Mouse (Mus musculus): ENCODE data around the gene Cdk9. TPM values are rescaled to one million over a fixed set of nuclear protein-coding genes. Genes with fewer than 3 reads are reported as not detected.

Cdk9 gene
- polyA plus RNA-seq (2021) = 93.3 TPM

DNA sequence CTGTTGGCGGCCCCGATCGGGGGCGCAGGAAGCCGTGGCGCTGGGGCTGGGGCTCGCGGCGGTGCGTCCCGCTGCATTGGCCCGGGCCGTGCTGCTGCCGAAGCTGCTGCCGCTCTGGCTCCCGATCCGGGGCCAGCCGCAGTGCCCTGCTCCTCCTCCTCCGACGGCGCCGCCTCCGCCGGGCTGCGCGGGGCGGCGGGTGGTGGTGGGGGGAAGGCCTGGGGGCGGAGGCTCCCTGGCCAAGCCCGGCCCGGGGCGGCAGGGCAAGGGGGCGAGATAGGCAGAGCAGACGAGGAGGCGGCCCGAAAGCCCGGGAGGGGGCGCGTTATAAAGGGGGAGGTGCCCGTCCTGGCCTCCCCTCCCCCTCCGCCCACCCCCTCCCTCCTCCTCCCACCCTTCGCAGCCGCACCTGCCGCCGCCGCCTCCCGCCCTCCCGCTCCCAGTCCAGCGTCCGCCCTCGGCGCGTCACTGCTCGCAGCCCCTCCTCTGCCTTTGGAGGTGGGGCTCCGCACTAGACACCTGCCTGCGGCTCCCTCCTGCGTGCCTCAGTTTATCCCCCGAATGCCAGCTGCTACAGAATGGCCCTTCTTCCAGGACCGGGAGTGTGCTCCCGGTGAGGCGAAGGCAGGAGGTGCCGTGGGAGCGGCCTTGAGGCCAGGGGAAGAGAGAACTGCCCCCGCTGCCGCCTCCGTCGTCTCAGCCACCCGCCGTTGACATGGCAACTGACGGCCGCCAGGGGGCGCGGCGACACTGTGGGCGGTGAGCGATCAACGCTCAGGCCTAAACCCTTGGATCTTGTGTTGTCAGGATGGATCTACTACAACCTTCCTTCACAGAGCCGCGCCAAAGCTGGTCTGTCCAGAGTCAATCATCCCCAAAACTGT is at the start of gene Cdk9:
Cdk9 (minus strand) TSS at position 143 of the 884 bp plus-strand sequence.
- ChIA-PET CTCF (interaction anchor here (0.8 to 1.9 kb wide), 7 partner anchors 24 to 225 kb away, joined by 3 to 14 read pairs (median 4); partner anchors contain the start of gene Tor2a), POLR2A (interaction anchor here (0.6 to 2.8 kb wide), 4 partner anchors 37 to 103 kb away, joined by 4 to 15 read pairs (median 4); partner anchors contain the start of gene Tor2a)
- DNase-seq (ENCODE audit: low read depth, low spot score) (no peak), ATAC-seq (peak; percentile 70)
- no peak for TF ChIP-seq CTCF (IDR thresholded peaks at IDR 0.05)
- in situ Hi-C loops (cut with MboI; ENCODE audit: low pct_unique_long_range_greater_than_20kb) = loop anchor here (5.0 kb wide), 2 partner anchors 44 to 139 kb away; partner anchors contain the start of gene Tor2a
- no peaks in the 10 kb centered on the region for H3K27me3 ChIP-seq

DNA sequence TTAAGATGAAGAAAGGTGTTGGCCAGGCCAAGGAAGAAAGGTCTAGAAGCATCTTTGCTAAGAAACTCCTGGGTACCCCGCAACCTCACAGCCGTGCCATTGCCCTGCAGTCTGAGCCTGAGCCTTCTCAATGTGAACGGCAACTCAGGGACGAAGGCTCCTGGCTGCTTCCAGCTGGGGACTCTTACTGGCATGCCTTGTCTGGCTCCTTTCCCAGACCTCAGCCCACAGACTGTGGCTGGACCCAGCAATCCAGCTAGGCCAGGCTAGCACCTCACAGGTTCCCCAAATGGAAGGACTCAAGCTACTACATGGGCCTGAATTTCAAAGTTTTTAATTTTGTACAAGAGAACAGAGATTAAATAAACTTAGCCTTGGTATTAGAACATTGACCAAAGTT is 49.0 kb upstream of the Cdk9 start:
- CTCF ChIA-PET = interaction anchor here (1.1 to 1.5 kb wide), 3 partner anchors 53 to 97 kb away, joined by 3 to 6 read pairs (median 3); no protein-coding TSS in a partner anchor
- POLR2A ChIA-PET = interaction anchor here (0.5 kb wide), 1 partner anchor 1978 kb away, joined by 4 read pairs; no protein-coding TSS in a partner anchor
- in situ Hi-C loops (cut with MboI; ENCODE audit: low pct_unique_long_range_greater_than_20kb) = no loop called here
- DNase-seq (ENCODE audit: low read depth, low spot score) (no peak), ATAC-seq (no peak)
- no peak for TF ChIP-seq CTCF (IDR thresholded peaks at IDR 0.05)
- no peaks in the 10 kb centered on the region for H3K27me3 ChIP-seq

DNA sequence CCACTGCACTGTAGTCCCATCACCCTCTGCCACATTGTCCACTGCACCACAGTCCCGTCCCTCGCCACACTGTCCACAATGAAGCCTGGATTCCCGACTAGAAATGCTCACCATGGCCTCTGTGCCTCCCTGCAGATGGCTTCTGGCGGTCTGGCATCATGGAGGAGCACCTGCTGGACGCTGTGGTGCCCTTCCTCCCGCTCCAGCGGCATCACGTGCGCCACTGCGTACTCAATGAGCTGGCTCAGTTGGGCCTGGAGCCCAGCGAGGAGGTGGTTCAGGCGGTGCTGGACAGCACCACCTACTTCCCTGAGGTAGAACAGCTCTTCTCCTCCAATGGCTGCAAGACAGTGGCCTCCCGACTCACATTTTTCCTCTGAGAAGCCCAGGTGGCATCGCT is 48.5 kb upstream of the Cdk9 start:
- DNase-seq (ENCODE audit: low read depth, low spot score) (no peak), ATAC-seq (no peak)
- in situ Hi-C loops (cut with MboI; ENCODE audit: low pct_unique_long_range_greater_than_20kb) = no loop called here
- H3K27me3 ChIP-seq = no peaks in the 10 kb centered on the region
- ChIA-PET POLR2A (interaction anchor here (0.6 kb wide), 1 partner anchor 19 kb away, joined by 5 read pairs; no protein-coding TSS in a partner anchor), CTCF (interaction anchor here (1.1 kb wide), 1 partner anchor 52 kb away, joined by 3 read pairs; no protein-coding TSS in a partner anchor)
- no peak for TF ChIP-seq CTCF (IDR thresholded peaks at IDR 0.05)

DNA sequence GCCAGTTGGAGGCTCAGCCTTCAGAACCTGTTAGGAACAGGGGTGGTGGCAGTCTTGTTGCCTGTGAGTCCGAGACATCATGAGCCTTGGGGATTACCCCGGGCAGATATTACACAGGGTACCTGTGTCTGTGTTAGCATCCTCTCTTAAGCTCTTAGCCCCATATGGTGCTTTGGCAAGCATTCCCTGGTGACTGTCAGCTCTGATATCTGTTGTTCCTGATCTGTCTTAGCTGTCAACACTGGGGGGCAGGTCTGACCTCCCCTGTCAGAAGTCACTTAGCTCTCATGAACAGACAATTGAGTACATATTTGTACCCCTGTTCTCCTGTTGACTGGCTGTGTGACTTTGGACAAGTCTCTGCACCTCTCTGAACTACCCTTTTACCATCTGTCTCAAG is 46.1 kb upstream of the Cdk9 start:
- ATAC-seq (no peak), DNase-seq (ENCODE audit: low read depth, low spot score) (no peak)
- TF ChIP-seq CTCF (IDR thresholded peaks at IDR 0.05) = no peak
- H3K27me3 ChIP-seq = no peaks in the 10 kb centered on the region
- ChIA-PET CTCF (interaction anchor here (0.6 to 2.4 kb wide), 4 partner anchors 29 to 169 kb away, joined by 3 to 7 read pairs (median 4); no protein-coding TSS in a partner anchor), POLR2A (interaction anchor here (2.2 kb wide), 1 partner anchor 15 kb away, joined by 8 read pairs; the partner anchor contains the start of genes Ptrh1 and Ttc16)
- in situ Hi-C loops (cut with MboI; ENCODE audit: low pct_unique_long_range_greater_than_20kb) = loop anchor here (5.0 kb wide), 1 partner anchor 47 kb away; the partner anchor contains the start of gene Cdk9

DNA sequence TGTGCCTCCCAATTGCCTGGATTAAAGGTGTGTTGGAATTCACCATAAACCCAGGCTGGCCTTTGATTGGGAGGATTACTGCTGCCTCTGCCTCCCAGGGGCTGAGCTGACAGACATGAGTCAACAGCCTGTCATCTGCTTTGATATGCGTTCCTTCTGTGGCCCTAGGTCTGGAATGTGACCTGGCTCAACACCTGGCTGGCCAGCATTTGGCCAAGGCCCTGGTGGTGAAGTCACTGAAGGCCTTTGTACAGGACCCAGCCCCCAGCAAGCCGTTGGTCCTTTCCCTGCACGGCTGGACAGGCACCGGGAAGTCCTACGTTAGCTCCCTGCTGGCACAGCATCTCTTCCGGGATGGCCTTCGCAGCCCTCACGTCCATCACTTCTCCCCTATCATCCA is 45.6 kb upstream of the Cdk9 start:
- no peak for TF ChIP-seq CTCF (IDR thresholded peaks at IDR 0.05)
- ATAC-seq = no peak
- CTCF ChIA-PET = interaction anchor here (0.6 to 3.8 kb wide), 7 partner anchors 29 to 170 kb away, joined by 3 to 27 read pairs (median 3); no protein-coding TSS in a partner anchor
- POLR2A ChIA-PET = interaction anchor here (1.2 to 2.2 kb wide), 2 partner anchors 16 to 98 kb away, joined by 8 read pairs; partner anchors contain the start of genes Ptrh1 and Ttc16
- peak; percentile 4 for DNase-seq (ENCODE audit: low read depth, low spot score)
- in situ Hi-C loops (cut with MboI; ENCODE audit: low pct_unique_long_range_greater_than_20kb) = loop anchor here (5.0 kb wide), 1 partner anchor 46 kb away; the partner anchor contains the start of gene Cdk9
- H3K27me3 ChIP-seq = no peaks in the 10 kb centered on the region

DNA sequence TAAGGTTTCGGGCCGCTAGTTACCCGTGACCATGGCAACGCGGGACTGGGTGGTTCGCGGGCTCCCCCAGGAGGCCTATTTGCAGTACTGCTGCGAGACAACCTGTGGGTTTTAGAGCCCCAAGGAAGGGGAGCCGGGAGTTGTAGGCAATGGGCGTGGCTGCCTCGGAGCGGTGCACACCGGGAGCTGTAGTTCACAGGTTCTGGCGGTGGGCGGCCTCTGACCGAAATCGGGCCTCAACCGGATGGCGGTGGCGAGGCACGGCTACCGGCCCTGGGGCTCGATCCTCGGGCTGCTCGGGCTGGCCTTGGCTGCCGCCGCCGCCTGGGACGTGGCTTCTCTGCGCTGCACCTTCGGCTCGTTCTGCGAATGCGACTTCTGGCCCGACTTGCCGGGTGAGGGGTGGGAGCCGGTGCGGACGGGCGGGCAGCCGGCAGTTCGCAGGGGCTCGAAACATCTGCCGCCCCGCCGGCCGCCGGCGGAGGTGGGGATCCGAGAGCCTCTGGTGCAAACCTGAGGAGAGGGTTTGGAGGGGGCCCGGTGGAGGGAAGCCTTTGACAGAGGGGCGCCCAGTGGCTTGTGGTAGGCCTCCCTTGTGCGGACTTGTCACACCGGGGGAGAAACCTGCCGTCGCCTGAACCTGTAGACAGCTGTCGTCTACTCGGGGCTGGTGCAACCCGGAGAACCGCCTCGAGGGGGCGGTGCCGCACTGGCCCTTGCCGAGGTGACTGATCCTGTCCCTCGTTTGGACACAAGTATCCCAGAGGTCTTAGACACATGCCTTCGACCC is 44.4 kb upstream of the Cdk9 start, which contains the start of gene Tor2a:
Tor2a (plus strand) TSS at position 179 of the 790 bp plus-strand sequence.
- ChIA-PET CTCF (interaction anchor here (0.7 to 3.8 kb wide), 22 partner anchors 9 to 171 kb away, joined by 3 to 27 read pairs (median 4); partner anchors contain the start of gene Cdk9), POLR2A (interaction anchor here (0.7 to 2.2 kb wide), 5 partner anchors 43 to 99 kb away, joined by 3 to 15 read pairs (median 4); partner anchors contain the start of gene Cdk9)
- no peaks in the 10 kb centered on the region for H3K27me3 ChIP-seq
- peak; percentile 89 for DNase-seq (ENCODE audit: low read depth, low spot score)
- in situ Hi-C loops (cut with MboI; ENCODE audit: low pct_unique_long_range_greater_than_20kb) = loop anchor here (5.0 kb wide), 1 partner anchor 45 kb away; the partner anchor contains the start of gene Cdk9
- ATAC-seq = peak; percentile 92
- no peak for TF ChIP-seq CTCF (IDR thresholded peaks at IDR 0.05)

DNA sequence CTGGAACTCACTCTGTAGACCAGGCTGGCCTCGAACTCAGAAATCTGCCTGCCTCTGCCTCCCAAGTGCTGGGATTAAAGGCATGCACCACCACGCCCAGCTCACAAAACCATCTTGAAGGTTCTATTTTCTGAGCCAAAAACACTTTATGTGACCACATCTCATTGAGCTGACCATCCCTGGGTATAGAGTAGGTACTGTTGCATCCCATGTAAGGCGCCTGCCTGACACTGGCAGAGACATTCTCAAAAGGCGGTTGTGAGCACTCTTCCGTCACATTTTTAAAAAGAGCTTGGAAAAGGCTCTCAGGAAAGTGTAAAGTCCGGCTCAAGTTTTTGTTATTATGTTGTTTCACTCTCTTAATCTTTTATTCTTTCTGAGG is 43.8 kb upstream of the Cdk9 start:
- ChIA-PET POLR2A (interaction anchor here (0.7 to 2.2 kb wide), 4 partner anchors 42 to 48 kb away, joined by 3 to 15 read pairs (median 4); partner anchors contain the start of gene Cdk9), CTCF (interaction anchor here (0.7 to 3.8 kb wide), 16 partner anchors 9 to 165 kb away, joined by 3 to 27 read pairs (median 4); partner anchors contain the start of gene Cdk9)
- in situ Hi-C loops (cut with MboI; ENCODE audit: low pct_unique_long_range_greater_than_20kb) = loop anchor here (5.0 kb wide), 1 partner anchor 44 kb away; the partner anchor contains the start of gene Cdk9
- TF ChIP-seq CTCF (IDR thresholded peaks at IDR 0.05) = no peak
- DNase-seq (ENCODE audit: low read depth, low spot score) (no peak), ATAC-seq (peak; percentile 2)
- H3K27me3 ChIP-seq = no peaks in the 10 kb centered on the region

DNA sequence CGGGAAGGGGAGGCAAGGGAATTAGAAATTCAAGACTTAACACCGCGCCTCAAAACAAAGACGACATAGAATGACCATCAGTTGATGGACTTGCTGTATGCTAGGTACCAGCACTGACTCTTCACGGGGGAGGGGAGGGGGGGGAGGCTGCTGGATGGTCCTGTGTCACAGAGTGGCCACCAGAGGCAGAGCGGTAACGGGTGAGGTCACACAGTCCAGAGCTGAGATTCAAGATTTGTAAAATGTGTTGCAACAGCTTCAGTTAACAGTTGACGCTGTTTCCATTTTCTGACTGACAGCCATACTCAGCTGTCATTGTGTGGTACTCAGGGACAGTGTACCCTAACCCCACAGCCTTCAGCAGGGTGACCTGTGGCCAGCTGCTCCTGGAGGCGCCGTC is 39.3 kb upstream of the Cdk9 start:
- no peak for TF ChIP-seq CTCF (IDR thresholded peaks at IDR 0.05)
- ATAC-seq (no peak), DNase-seq (ENCODE audit: low read depth, low spot score) (no peak)
- in situ Hi-C loops (cut with MboI; ENCODE audit: low pct_unique_long_range_greater_than_20kb) = no loop called here
- CTCF ChIA-PET = no interaction called here
- H3K27me3 ChIP-seq = no peaks in the 10 kb centered on the region
- POLR2A ChIA-PET = no interaction called here

DNA sequence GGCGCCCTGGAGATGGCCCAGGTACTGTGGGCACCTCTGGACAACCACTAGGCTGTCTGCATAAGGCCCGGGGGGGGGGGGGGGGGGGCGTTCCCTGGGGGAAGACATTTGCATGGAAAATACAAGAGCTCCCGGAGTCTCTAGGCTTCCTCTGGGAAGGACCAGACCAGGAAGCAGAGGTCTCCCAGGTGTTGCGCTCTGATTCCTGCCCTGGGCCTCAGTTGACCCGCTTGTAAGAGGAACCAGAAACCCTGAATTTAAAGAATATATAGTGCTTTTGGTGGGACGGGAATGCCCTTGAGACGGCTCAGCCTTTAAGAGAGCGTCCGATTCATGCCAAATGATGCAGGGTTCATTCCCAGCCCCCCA is 38.8 kb upstream of the Cdk9 start:
- no peak for TF ChIP-seq CTCF (IDR thresholded peaks at IDR 0.05)
- ChIA-PET POLR2A (no interaction called here), CTCF (interaction anchor here (1.7 kb wide), 1 partner anchor 39 kb away, joined by 4 read pairs; the partner anchor contains the start of gene Cdk9)
- no peaks in the 10 kb centered on the region for H3K27me3 ChIP-seq
- DNase-seq (ENCODE audit: low read depth, low spot score) = no peak
- no peak for ATAC-seq
- in situ Hi-C loops (cut with MboI; ENCODE audit: low pct_unique_long_range_greater_than_20kb) = no loop called here
